In the genomic region with DNA sequence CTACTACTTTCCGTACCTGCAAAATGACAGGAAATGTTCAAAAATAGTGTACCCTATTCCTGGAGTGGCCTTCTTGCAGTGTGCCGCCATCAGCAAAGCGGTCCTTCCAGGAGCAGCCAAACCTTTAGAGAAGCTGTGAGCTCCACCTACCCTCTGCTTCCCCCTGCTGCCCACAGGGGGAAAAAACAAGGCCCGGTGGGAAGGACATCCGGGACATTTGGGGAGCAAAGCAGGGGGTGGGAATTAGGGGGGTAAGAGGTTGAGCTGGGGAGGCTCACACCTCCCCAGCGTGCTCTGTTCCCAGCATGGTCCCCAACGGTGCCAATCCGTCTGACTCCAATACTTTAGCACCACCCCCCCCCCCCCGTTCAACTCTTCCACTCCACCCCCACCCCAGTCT, we compare ENCODE assay signal across 8 mouse cellular contexts. TPM values are rescaled to one million over a fixed set of nuclear protein-coding genes. Genes with fewer than 3 reads are reported as not detected.
DNase-seq lines count a peak whose midpoint lies in the region; ATAC-seq lines count a peak whose summit lies in the region.

No protein-coding gene starts in this region.

- H3K4me3 ChIP-seq in intestine, embryonic 16.5 days (ENCODE audit: low read length) = no peak overlapping the region
- peak overlapping the region; percentile 41 for H3K4me3 ChIP-seq in limb, embryonic 10.5 days
- peak overlapping the region; percentile 23 for H3K4me3 ChIP-seq in midbrain, embryonic 12.5 days
- 0 out of 2 replicates have a peak overlapping the region, but pooled peaks have one; percentile 18 for H3K4me3 ChIP-seq in stomach, embryonic 15.5 days (replicated peaks)

- peak overlapping the region; percentile 31; the same call in 1 of the 2 replicates for H3K9ac ChIP-seq in intestine, embryonic 16.5 days (ENCODE audit: low read depth, low read length)
- H3K9ac ChIP-seq in midbrain, embryonic 12.5 days (replicated peaks) = peak overlapping the region; percentile 42
- H3K9ac ChIP-seq in stomach, embryonic 15.5 days = no peak overlapping the region

- H3K9me3 ChIP-seq in intestine, embryonic 16.5 days (ENCODE audit: control insufficient read depth, low read length) = no peaks in the 10 kb centered on the region
- no peaks in the 10 kb centered on the region for H3K9me3 ChIP-seq in limb, embryonic 10.5 days (replicated peaks)
- H3K9me3 ChIP-seq in midbrain, embryonic 12.5 days = no peaks in the 10 kb centered on the region
- no peaks in the 10 kb centered on the region for H3K9me3 ChIP-seq in stomach, embryonic 15.5 days

- peak; percentile 70 for ATAC-seq in granulocyte monocyte progenitor cell, adult 5-6 weeks (replicated peaks; ENCODE audit: poor library complexity, severe bottlenecking)
- peak; percentile 63 for ATAC-seq in intestine, embryonic 16.5 days
- peak; percentile 79 for ATAC-seq in midbrain, embryonic 12.5 days (ENCODE audit: low FRiP score, low read depth)
- ATAC-seq in stomach, embryonic 15.5 days (ENCODE audit: insufficient read depth, low FRiP score, low read depth) = peak; percentile 70

- H3K4me2 ChIP-seq in intestine, embryonic 16.5 days (ENCODE audit: low read depth, low read length) = peak overlapping the region; percentile 44
- peak overlapping the region; percentile 57 for H3K4me2 ChIP-seq in midbrain, embryonic 12.5 days (replicated peaks)
- H3K4me2 ChIP-seq in stomach, embryonic 15.5 days = peak overlapping the region; percentile 48

- H3K36me3 ChIP-seq in intestine, embryonic 16.5 days (ENCODE audit: control insufficient read depth, insufficient read depth, low read length) = no peaks in the 10 kb centered on the region
- no peaks in the 10 kb centered on the region for H3K36me3 ChIP-seq in limb, embryonic 10.5 days
- no peaks in the 10 kb centered on the region for H3K36me3 ChIP-seq in midbrain, embryonic 12.5 days
- H3K36me3 ChIP-seq in stomach, embryonic 15.5 days = no peaks in the 10 kb centered on the region

- no peaks in the 10 kb centered on the region for H3K27me3 ChIP-seq in intestine, embryonic 16.5 days (replicated peaks; ENCODE audit: control insufficient read depth, insufficient read depth, low read length)
- peaks cover 29% of the 10 kb centered on the region for H3K27me3 ChIP-seq in limb, embryonic 10.5 days (ENCODE audit: low read depth, poor library complexity, severe bottlenecking)
- H3K27me3 ChIP-seq in midbrain, embryonic 12.5 days = peaks cover 15% of the 10 kb centered on the region
- no peaks in the 10 kb centered on the region; the same call in 1 of the 2 replicates for H3K27me3 ChIP-seq in stomach, embryonic 15.5 days (replicated peaks)

- H3K4me1 ChIP-seq in intestine, embryonic 16.5 days (ENCODE audit: control insufficient read depth, insufficient read depth, low read length) = peaks cover 6% of the 10 kb centered on the region; the same call in 1 of the 2 replicates
- peaks cover 28% of the 10 kb centered on the region for H3K4me1 ChIP-seq in limb, embryonic 10.5 days
- peaks cover 17% of the 10 kb centered on the region; the same call in 1 of the 2 replicates for H3K4me1 ChIP-seq in midbrain, embryonic 12.5 days
- H3K4me1 ChIP-seq in stomach, embryonic 15.5 days = no peaks in the 10 kb centered on the region

- DNase-seq in spleen, adult 18-20 months = peak; percentile 16 to 48
- DNase-seq in spleen, adult 12 weeks (ENCODE audit: low spot score) = no peak
- DNase-seq in embryo, embryonic 11.5 days (ENCODE audit: low read depth, low spot score) = peak; percentile 74
- DNase-seq in limb, embryonic 10.5 days (ENCODE audit: low spot score) = peak; percentile 83

- 8% methylated on average over 9 of the region's 9 CpGs for WGBS in intestine, embryonic 16.5 days
- 6% methylated on average over 9 of the region's 9 CpGs for WGBS in limb, embryonic 10.5 days
- WGBS in midbrain, embryonic 12.5 days = 5% methylated on average over 8 of the region's 9 CpGs
- WGBS in stomach, embryonic 15.5 days = 4% methylated on average over 9 of the region's 9 CpGs

- H3K27ac ChIP-seq in intestine, embryonic 16.5 days (ENCODE audit: low read length) = no peak overlapping the region
- peak overlapping the region; percentile 64 for H3K27ac ChIP-seq in limb, embryonic 10.5 days
- no peak overlapping the region for H3K27ac ChIP-seq in midbrain, embryonic 12.5 days (replicated peaks)
- no peak overlapping the region for H3K27ac ChIP-seq in stomach, embryonic 15.5 days

RNA-seq across cellular contexts. Expression of a gene that starts 8.9 kb away (rescaled TPM):
- not detected in 2 replicates for total RNA-seq in granulocyte monocyte progenitor cell, adult 5-6 weeks (2014; fragmentation: Nextera tagmentation)
- total RNA-seq in granulocyte monocyte progenitor cell, adult 5-6 weeks (2017) = not detected in 2 replicates
- polyA plus RNA-seq in intestine, embryonic 16.5 days (2015; fragmentation: Nextera tagmentation; extraction: Ambion mirVana) = 8.7 and 8.8 TPM in 2 replicates
- 2.4 and 2.5 TPM in 2 replicates for polyA plus RNA-seq in limb, embryonic 10.5 days (2016; fragmentation: Nextera tagmentation; extraction: Ambion mirVana)
- 10.9 and 15.0 TPM in 2 replicates for polyA plus RNA-seq in midbrain, embryonic 12.5 days (2016; fragmentation: Nextera tagmentation; extraction: Ambion mirVana)
- 9.0 and 11.1 TPM in 2 replicates for polyA plus RNA-seq in stomach, embryonic 15.5 days (2015; fragmentation: Nextera tagmentation; extraction: Ambion mirVana)

RNA-seq across cellular contexts. Expression of a gene that starts 32.9 kb away (rescaled TPM):
- 7.2 and 13.5 TPM in 2 replicates for total RNA-seq in granulocyte monocyte progenitor cell, adult 5-6 weeks (2014; fragmentation: Nextera tagmentation)
- total RNA-seq in granulocyte monocyte progenitor cell, adult 5-6 weeks (2017) = 31.3 and 33.7 TPM in 2 replicates
- 42.9 and 43.2 TPM in 2 replicates for polyA plus RNA-seq in intestine, embryonic 16.5 days (2015; fragmentation: Nextera tagmentation; extraction: Ambion mirVana)
- polyA plus RNA-seq in limb, embryonic 10.5 days (2016; fragmentation: Nextera tagmentation; extraction: Ambion mirVana) = 10.1 and 17.7 TPM in 2 replicates
- polyA plus RNA-seq in midbrain, embryonic 12.5 days (2016; fragmentation: Nextera tagmentation; extraction: Ambion mirVana) = 162 and 172 TPM in 2 replicates
- polyA plus RNA-seq in stomach, embryonic 15.5 days (2015; fragmentation: Nextera tagmentation; extraction: Ambion mirVana) = 72.2 and 72.4 TPM in 2 replicates
